Mouse (Mus musculus) yolk sac, embryonic 10.5 days (tissue): ENCODE measurements around the gene Crispld2.

Source experiments
- DNase-seq: peaks from one replicate; pipeline ENCODE4 v3.0.0-alpha.2; 2017; ENCODE audit warnings: low spot score

Gene Crispld2

GRCm38 (mm10) chr8:120072259-120072658 is 80.0 kb downstream of the Crispld2 start:
- DNase-seq, result no peak

DNA sequence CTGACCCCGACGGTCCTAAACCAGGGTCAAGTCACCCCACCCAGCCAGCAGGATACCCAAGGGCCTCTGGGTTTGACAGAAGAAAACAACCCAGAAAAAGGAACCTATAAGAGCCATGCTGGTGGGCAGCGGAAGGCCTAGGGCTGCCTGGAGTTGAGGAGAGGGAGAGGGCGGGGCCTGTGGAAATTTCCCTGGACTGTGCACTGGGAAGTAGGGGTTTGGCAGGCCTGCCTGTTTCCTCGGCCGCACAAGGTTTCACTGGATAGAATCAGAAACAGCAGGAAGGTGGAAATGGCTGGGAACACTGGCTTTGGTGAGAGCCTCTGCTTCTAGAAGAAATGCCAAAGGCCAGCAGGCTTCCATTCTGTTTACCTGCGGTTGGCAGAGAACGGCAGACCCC is 80.6 kb downstream of the Crispld2 start:
- DNase-seq, result no peak

GRCm38 (mm10) chr8:120074516-120074915 is 82.3 kb downstream of the Crispld2 start:
- DNase-seq, result no peak

GRCm38 (mm10) chr8:120075347-120075746 is 83.1 kb downstream of the Crispld2 start:
- no peak for DNase-seq

GRCm38 (mm10) chr8:120078080-120078479 is 85.8 kb downstream of the Crispld2 start:
- peak; percentile 52 for DNase-seq

GRCm38 (mm10) chr8:120079361-120079760 is 87.1 kb downstream of the Crispld2 start:
- no peak for DNase-seq

GRCm38 (mm10) chr8:120083261-120083660 is 91.0 kb downstream of the Crispld2 start:
- DNase-seq, result no peak

DNA sequence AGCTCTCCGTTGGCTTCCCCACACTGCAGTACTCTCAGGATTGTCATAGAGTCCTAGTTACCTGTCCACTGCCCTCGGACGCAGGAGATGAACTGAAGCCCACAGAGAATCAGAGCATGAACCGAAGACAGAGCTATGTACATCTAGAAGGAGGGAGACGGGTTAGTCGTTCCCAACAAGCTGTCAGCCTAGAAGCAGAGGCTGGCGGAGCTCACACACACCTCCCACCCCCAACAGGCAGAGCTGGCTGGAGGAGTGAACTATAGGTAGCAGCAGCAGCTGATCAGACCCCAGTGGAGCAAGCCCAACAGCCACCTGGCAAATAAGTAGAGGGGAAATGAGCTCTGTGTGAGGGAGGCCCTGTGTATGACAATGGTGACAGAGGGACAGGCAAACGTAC is 92.5 kb downstream of the Crispld2 start:
- DNase-seq, result no peak

GRCm38 (mm10) chr8:120089511-120089910 is 97.3 kb downstream of the Crispld2 start:
- peak; percentile 29 for DNase-seq

DNA sequence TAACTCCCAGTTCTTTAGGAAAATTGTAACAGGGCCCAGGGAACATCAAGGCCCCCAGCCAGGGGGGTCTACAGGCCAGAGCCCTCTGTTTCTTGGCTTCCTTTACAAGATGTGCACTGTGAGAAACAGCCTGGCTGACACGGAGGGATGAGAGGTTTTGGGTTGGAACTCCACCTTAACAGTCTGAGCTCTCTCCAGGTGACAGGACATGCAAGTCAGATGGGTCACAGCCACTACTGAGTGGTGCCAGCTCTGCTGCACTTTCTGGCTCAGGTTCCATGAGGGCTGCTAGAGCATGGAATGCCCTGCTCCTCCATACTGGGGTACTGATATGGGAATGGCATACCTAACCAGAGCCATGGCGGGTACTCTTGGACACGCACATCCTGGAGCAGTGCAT is 98.8 kb downstream of the Crispld2 start:
- DNase-seq, result no peak

- DNase-seq, result no peak
Measured at GRCm38 (mm10) chr8:120093103-120093502, 100.9 kb downstream of the Crispld2 start.

GRCm38 (mm10) chr8:120094801-120095200 is 102.6 kb downstream of the Crispld2 start:
- no peak for DNase-seq

DNA sequence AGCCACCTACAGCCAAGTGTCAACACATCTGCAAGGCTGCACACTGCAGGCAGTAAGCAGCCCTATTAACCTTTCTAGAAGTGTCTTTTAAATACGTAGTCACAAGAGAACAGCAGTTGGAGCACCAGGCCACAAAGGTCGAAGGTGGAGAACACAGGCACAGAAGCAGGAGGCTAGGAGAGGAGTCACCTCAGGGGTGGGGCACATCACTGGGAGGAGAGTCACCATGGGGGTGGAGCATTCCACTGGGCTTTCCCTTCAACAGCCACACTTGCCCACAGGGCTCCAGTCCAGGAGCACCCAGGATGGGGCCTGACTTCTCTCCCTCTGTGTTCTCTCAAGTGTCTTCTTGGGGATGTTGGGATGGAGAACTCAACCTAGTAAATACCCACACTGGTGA is 104.2 kb downstream of the Crispld2 start:
- DNase-seq, result peak; percentile 60

DNA sequence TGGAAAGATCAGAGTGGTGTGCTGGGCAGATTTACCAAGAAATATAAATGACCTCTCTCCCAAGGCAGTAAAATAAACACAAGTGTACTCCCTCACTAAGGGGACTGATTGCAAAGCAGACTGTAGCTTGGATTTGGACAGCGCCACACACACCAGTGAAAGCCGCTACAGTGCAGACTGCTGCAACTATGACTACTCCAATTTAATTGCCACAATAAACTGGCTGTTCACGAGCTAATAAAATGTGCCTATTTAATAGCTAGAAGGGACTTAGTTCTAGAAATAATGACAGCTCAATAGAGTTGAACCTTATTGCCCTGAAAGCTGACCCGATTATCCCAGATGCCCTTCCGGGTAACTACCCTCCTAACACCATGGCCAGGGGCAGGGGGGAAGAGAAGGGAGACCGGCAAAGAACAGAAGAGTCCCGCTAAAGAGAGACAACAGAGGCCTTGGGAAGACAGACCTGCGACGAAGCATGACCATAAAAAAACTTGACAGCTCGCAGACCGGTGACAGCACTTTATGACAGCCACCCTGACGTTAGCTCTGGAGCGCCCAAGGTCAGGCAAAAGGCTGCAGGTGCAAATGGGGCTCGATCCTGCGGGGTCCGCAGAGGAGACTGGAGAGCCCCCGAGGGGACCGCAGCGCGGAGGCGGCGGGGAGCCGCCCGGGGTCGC is 108.3 kb downstream of the Crispld2 start:
- DNase-seq, result no peak

DNA sequence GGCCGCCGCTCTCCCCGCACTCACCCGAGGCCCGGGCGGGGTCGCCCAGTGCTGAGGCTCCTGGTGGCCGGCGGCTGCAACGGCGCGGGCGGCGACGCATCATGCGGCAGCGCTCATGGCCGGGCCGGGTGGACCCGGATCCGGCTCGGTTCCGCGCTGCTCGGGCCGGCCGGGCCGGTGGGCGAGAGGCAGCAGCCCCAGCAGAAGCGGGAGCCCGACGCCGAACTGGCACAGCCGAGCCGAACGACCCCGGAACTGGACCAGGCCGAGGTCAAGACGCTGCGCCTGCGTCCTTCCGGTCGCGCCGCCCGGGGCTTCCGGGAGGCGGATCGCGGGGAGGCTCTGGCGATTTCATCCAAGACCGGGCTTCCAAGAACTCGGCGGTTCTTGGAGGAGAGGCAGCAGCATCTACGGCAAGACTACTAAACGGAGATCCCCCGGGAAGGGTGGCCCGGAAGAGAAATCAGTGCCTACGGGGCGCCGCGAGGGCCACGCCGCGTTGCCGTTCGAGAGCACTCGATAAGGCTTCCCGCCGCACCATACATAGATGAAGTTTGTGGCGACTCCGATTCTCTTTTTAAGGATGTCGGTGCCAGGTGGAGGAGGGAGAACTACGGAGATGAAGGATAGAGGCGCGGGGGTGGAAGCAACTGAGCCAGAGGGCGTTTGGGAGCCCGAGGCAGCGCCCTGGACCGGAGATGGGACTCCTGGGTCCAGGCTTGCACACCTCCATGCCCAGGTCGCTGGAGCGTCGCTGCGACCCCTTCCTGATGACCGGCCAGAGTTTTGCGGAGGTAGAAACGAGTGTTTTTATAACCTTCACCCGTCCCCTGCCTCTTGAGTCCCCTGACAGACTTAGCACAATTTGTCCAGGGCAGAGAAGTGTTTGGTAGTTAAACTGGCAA is 109.1 kb downstream of the Crispld2 start, which contains the start of gene Zdhhc7:
TSS of gene Zdhhc7 (minus strand) at position 415 of the 905 bp plus-strand sequence.
- peak; percentile 80 for DNase-seq
